Mouse (Mus musculus): ENCODE measurements around the gene Pik3r6. TPM values are rescaled to one million over a fixed set of nuclear protein-coding genes. Genes with fewer than 3 reads are reported as not detected.
A peak's percentile ranks its signal among the peaks of the same experiment; 100 is the strongest.

Pik3r6 gene
- polyA plus RNA-seq, 1 experiment from 2014 or later, result 2.1 TPM

DNA sequence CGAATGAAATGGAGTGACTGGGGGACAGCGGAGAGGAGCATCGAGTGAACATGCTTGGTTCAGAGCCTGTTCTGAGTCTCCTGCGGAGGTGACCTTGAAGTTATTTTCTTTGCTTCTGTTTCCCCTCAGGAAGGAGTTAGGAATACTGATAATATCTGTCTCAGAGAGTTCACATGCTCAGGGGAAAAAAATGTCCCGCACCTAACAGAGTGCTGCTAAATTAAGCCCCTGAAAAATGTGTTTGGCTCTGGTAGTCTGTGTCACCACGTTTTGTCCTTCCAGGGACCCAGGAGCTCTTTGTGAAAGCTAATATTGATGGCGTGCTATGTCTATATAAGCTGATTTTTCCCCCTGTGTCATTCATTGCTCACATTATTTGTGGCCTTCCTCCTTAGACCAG, 42.4 kb downstream of the Pik3r6 start:
- Histone ChIP-seq H3K9me3 (no peaks in the 10 kb centered on the region), H3K4me1 (replicated peaks) (peaks cover 3% of the 10 kb centered on the region; the same call in 1 of the 2 replicates), H3K27ac (no peak overlapping the region), H3K4me2 (replicated peaks) (no peak overlapping the region), H3K4me3 (replicated peaks) (no peak overlapping the region), H3K36me3 (no peaks in the 10 kb centered on the region), H3K9ac (no peak overlapping the region), H3K27me3 (replicated peaks) (no peaks in the 10 kb centered on the region)
- no peak for ATAC-seq
- 54% methylated on average over 7 of the region's 7 CpGs for WGBS

DNA sequence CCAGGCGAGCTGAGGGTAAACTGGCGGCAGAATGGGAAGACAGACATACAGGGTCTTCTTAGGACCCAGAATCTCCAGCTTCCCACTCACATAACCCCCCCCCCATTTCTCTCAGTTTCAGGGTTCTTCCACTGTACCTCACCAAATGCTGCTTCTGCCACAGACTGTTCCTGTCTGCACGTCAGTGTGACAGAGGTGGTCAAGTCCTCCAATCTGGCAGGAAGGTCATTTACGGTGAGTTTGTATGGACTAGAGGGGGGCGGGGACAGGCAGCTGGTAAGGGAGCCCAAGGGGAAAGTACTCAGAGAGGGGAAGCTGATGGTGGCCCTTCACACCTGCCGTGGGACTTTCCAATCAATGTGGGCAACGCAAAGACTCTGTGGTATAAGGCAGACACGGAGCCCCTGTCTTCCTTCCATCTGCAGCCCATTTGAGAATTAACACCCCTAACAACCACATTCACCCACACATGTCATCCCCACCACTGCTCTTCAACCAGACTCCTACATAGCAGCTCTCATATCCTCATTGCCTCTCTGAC, 42.9 kb downstream of the Pik3r6 start:
- Histone ChIP-seq H3K27me3 (replicated peaks) (no peaks in the 10 kb centered on the region), H3K27ac (no peak overlapping the region), H3K9me3 (no peaks in the 10 kb centered on the region), H3K36me3 (no peaks in the 10 kb centered on the region), H3K4me1 (replicated peaks) (peaks cover 3% of the 10 kb centered on the region; the same call in 1 of the 2 replicates), H3K9ac (no peak overlapping the region), H3K4me3 (replicated peaks) (no peak overlapping the region), H3K4me2 (replicated peaks) (no peak overlapping the region)
- 74% methylated on average over 8 of the region's 8 CpGs for WGBS
- ATAC-seq, result no peak

DNA sequence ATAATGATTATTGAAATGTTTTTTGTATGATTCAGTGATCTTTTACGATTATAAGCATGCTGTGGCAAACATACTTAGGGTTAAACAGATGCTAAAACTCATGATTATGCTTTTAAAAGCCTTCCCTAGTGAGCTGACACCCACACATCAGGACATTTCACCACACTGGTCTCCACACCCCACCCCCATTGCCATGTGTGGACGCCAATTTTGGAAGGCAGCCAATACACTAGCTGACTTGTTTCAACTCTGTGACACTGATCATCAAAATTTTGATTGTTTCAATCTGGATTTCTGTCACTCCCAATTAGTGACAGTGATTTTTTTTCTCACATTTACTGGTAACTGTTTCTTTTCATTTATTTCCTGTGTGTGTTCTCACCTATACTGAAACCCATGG, 44.7 kb downstream of the Pik3r6 start:
- no peaks in the 10 kb centered on the region for H3K9me3 ChIP-seq
- H3K4me3 ChIP-seq (replicated peaks), result no peak overlapping the region
- H3K27ac ChIP-seq, result no peak overlapping the region
- H3K27me3 ChIP-seq (replicated peaks), result no peaks in the 10 kb centered on the region
- no peak overlapping the region for H3K4me2 ChIP-seq (replicated peaks)
- H3K36me3 ChIP-seq, result no peaks in the 10 kb centered on the region
- no peak overlapping the region for H3K9ac ChIP-seq
- 60% methylated on average over 2 of the region's 2 CpGs for WGBS
- no peak for ATAC-seq
- peaks cover 3% of the 10 kb centered on the region; the same call in 1 of the 2 replicates for H3K4me1 ChIP-seq (replicated peaks)

DNA sequence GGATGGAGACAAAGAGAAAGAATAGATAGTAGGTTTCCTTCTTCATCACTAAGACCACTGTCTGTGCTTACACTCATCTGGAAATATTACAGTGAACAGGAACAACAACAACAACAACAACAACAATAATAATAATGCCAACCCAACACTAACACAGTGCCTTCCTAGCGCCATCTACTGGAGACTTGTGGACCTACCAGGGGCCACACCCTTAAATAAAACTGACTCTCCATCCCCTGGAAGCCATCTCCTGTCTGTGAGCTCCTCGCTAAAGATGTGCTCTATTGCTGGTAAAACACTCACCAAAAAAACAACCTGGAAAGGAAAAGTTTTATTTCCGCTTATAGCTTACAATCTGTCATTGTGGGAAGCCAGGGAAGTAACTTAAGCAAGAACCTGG, 46.8 kb downstream of the Pik3r6 start:
- H3K27ac ChIP-seq, result no peak overlapping the region
- no peak for ATAC-seq
- no peak overlapping the region for H3K4me3 ChIP-seq (replicated peaks)
- no peak overlapping the region for H3K4me2 ChIP-seq (replicated peaks)
- H3K9me3 ChIP-seq, result no peaks in the 10 kb centered on the region
- WGBS, result 55% methylated on average over 3 of the region's 3 CpGs
- no peaks in the 10 kb centered on the region for H3K36me3 ChIP-seq
- no peaks in the 10 kb centered on the region for H3K27me3 ChIP-seq (replicated peaks)
- no peak overlapping the region for H3K9ac ChIP-seq
- peaks cover 3% of the 10 kb centered on the region; the same call in 1 of the 2 replicates for H3K4me1 ChIP-seq (replicated peaks)

DNA sequence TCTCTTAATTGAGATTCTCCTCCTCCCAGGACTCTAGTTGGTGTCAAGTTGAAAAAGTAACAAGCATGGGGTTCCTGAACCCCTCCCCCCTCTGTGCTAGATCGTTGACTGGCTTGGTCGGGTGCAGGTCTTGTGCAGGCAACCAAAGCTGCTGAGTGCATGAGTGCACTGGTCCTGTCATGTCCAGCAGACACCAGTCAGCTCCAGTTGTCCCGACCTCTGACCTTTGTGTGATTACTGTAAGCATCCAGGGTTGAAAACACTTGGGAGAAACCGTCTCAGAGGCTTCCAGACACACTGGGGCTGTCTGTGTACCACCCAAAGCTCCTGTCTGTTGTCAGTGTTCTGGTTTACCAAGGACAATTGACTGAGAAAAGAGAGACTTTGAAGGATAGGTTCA, 47.5 kb downstream of the Pik3r6 start:
- H3K9ac ChIP-seq, result no peak overlapping the region
- H3K9me3 ChIP-seq, result no peaks in the 10 kb centered on the region
- no peak overlapping the region for H3K4me3 ChIP-seq (replicated peaks)
- H3K27ac ChIP-seq, result no peak overlapping the region
- no peak overlapping the region for H3K4me2 ChIP-seq (replicated peaks)
- no peaks in the 10 kb centered on the region for H3K36me3 ChIP-seq
- no peaks in the 10 kb centered on the region for H3K4me1 ChIP-seq (replicated peaks)
- ATAC-seq, result no peak
- no peaks in the 10 kb centered on the region for H3K27me3 ChIP-seq (replicated peaks)
- 50% methylated on average over 4 of the region's 4 CpGs for WGBS

DNA sequence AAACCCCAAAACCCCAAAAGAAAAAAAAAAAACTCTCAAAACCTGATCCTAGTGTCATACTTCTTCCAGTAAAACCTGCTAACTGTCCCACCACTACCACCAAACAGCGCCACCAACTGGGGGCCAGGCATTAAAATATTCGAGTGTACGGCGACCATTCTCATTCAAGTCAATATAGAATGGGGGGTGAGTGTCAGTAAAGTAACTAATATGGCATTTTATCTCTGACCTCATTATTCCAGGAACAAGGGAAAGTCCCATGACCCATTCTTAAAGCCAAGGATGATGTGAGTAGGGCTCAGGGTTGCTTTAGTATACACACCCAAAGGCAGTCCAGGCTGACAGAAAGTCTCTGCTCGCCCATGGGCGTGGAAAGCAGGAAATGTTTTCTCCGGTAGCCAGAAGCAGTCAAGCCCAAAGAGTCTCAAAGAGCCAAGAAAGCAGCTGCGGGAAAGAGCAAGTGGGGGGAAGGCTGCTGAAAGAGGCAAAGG, 51.2 kb downstream of the Pik3r6 start:
- Histone ChIP-seq H3K4me1 (replicated peaks) (no peaks in the 10 kb centered on the region), H3K36me3 (no peaks in the 10 kb centered on the region), H3K9me3 (no peaks in the 10 kb centered on the region), H3K4me3 (replicated peaks) (no peak overlapping the region), H3K27ac (no peak overlapping the region), H3K9ac (no peak overlapping the region), H3K27me3 (replicated peaks) (0 out of 2 replicates have a peak, but pooled peaks cover 3% of the 10 kb centered on the region), H3K4me2 (replicated peaks) (no peak overlapping the region)
- no peak for ATAC-seq
- WGBS, result 36% methylated on average over 8 of the region's 8 CpGs

DNA sequence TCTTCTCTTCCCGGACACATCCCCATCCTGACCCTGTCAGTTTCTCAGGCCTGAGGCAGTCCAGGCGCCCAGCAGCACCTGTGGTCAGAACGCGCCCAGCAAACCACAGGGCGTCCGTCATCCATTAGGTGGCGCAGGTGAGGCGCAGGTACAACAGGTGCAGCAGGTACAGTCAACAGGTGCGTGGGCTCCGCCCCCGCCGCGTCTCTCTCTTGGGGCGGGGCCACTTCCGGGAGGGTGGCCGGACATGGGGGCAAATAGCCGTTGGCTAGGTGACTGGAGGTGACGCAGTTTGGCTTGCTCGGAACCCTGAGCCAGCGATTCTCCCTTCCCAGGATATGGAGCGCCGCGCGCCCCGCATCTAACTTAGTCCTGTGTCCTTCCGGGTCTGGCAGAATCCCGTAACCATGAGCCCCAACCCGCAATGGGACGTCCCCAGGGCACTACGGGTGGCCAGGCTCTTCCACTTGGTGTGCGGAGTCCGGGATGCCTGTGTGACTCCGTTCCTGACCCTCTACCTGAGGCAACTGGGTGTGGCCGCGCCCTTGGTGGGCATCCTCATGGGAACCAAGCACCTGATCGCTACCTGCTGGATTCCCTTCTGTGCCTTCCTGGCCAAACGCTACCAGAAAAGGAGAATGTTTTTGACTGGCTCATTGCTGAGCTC, 53.2 kb downstream of the Pik3r6 start, which contains the start of gene Mfsd6l:
Gene Mfsd6l, plus strand, starts transcription at position 269 of the 667 bp plus-strand sequence.
- Histone ChIP-seq H3K9me3 (no peaks in the 10 kb centered on the region), H3K27me3 (replicated peaks) (0 out of 2 replicates have a peak, but pooled peaks cover 3% of the 10 kb centered on the region), H3K4me3 (replicated peaks) (peak within 1 kb of the TSS; percentile 41), H3K9ac (peak within 1 kb of the TSS; percentile 35; the same call in 1 of the 2 replicates), H3K36me3 (no peaks in the 10 kb centered on the region), H3K4me2 (replicated peaks) (peak within 1 kb of the TSS; percentile 55), H3K27ac (no peak within 1 kb of the TSS), H3K4me1 (replicated peaks) (no peaks in the 10 kb centered on the region)
- peak; percentile 89 for ATAC-seq
- 10% methylated on average over 37 of the region's 37 CpGs for WGBS

DNA sequence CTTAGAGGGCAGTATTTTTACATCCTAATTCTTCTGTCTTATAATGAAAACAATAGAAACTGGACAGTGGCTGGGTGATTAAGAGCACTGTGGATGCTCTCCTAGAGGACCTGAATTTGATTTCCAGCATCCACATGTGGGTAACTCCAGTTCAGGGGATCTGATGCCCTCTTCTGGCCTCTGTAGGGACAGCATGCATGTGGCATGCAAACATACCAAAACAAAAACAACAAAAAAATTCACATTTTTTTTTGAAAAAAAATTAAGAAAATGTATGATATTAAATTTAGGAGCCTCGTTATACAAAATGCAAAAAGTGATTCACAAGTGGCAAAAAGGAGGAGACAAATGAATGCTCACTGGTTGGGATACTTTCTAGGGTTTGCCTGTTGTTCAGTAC, 56.7 kb downstream of the Pik3r6 start:
- WGBS, result 59% methylated on average over 1 of the region's 1 CpGs

DNA sequence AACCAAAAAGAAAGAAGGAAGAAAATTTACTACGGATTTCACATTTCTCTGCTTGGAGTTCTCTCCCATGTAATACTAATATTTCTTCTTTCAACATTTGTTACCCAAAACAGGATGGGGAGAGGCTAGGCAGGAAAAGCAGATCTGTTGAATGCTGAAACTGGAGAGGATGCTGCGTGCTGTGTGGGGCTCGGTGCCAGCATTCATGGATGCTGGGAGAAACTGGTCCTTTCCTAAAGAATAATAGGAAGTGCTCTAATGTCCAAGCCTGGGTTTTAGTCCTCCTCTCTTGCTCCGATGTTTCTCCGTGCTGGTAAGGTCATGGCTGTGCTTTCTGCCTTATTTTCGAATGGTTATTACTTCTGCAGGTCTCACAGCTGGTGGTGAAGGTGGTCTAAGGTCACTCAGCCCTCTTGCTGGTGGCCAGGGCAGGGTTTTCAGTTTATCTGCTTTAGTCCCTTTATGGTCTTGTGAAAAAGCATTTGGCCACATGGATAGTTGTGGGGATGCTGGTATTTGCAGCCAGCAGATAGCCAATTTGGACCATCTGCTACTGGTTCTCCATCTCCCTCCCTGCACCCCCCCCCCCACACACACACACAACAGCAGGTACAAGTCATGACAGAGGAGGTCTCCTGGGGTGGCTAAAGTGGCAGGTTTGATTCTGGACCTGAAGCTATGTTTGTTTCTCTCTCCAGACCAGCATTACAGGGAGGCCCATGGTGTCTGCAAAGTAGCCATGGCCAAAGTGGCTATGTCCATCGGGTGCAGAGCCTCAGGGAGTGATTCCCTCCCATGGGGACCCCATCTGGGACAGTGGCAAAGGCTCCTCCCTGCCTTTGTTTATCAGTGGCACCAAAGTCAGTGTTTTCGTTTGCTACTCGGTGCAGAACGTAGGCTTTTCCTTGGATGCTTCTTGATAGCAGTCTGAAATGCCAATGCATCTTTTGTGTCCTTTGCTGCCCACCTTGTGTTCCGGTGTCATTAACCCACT, 59.4 kb downstream of the Pik3r6 start:
- no peak overlapping the region for H3K4me2 ChIP-seq (replicated peaks)
- H3K36me3 ChIP-seq, result no peaks in the 10 kb centered on the region
- H3K27ac ChIP-seq, result no peak overlapping the region
- H3K4me3 ChIP-seq (replicated peaks), result no peak overlapping the region
- no peak overlapping the region for H3K9ac ChIP-seq
- ATAC-seq, result no peak
- H3K9me3 ChIP-seq, result no peaks in the 10 kb centered on the region
- WGBS, result 73% methylated on average over 11 of the region's 11 CpGs
- 0 out of 2 replicates have a peak, but pooled peaks cover 2% of the 10 kb centered on the region for H3K4me1 ChIP-seq (replicated peaks)
- H3K27me3 ChIP-seq (replicated peaks), result no peaks in the 10 kb centered on the region

More for the DNA sequence above, 56.7 kb downstream of the Pik3r6 start:
- Histone ChIP-seq H3K4me1 (replicated peaks) (no peaks in the 10 kb centered on the region), H3K4me2 (replicated peaks) (no peak overlapping the region), H3K27me3 (replicated peaks) (0 out of 2 replicates have a peak, but pooled peaks cover 3% of the 10 kb centered on the region), H3K4me3 (replicated peaks) (no peak overlapping the region), H3K9ac (no peak overlapping the region), H3K27ac (no peak overlapping the region), H3K36me3 (no peaks in the 10 kb centered on the region), H3K9me3 (no peaks in the 10 kb centered on the region)
- no peak for ATAC-seq

DNA sequence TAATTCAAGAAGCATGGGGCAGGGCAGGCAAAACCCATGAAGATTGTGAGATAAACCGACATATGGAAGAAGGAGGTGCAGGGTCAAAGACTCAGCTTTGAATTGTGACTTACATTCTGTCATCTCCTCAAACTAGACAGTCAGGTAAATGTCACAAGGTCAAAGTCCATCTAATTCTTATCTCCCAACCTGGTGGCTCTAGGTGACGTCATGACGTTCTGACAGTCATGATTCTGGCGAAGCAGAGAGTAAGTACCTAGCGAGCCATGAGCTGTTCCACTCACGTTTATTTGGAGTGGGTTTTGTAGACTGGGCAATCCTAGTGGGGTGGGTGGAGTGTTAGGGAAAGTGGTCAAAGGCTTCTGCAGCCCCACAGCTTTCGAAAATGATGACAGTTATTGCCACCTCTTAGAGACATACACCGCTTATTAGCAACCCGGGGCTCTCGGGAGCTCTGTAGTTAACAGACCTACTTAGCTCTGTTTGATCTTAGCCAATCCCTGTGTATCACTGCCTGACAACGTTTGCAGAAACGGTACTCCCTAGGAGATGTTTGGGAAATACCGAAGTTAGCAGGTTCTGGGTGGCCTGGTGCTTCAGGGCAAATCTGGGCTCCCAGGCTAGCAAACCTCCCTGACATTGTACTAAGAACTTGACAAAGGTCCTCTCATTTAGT, 61.7 kb downstream of the Pik3r6 start:
- peak; percentile 50 for ATAC-seq
- H3K27me3 ChIP-seq (replicated peaks), result no peaks in the 10 kb centered on the region
- H3K4me1 ChIP-seq (replicated peaks), result 0 out of 2 replicates have a peak, but pooled peaks cover 2% of the 10 kb centered on the region
- no peak overlapping the region; the same call in 1 of the 2 replicates for H3K4me2 ChIP-seq (replicated peaks)
- H3K9me3 ChIP-seq, result no peaks in the 10 kb centered on the region
- no peaks in the 10 kb centered on the region for H3K36me3 ChIP-seq
- no peak overlapping the region for H3K27ac ChIP-seq
- H3K9ac ChIP-seq, result no peak overlapping the region
- no peak overlapping the region for H3K4me3 ChIP-seq (replicated peaks)
- 55% methylated on average over 13 of the region's 13 CpGs for WGBS

DNA sequence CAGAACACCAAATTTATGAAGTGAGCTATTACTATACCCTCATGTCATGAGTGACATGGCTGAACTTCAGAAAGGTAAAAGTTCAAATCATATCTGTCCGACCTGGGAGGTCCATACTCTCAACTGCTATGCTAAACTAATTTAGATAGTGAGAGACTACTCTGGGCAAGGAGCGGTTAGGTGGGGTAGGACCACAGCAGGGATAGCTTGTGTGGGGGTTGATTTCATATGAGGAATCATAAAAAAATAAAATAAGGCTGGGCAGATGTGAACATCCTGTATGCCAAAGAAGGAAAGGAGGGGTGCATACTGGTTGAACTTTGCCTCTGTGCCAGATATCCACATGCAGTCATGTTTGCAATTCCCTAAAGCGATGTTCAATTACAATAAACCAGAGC, 62.2 kb downstream of the Pik3r6 start:
- no peak overlapping the region for H3K4me3 ChIP-seq (replicated peaks)
- H3K36me3 ChIP-seq, result no peaks in the 10 kb centered on the region
- peak overlapping the region; percentile 27; the same call in 1 of the 2 replicates for H3K27ac ChIP-seq
- 63% methylated on average over 3 of the region's 3 CpGs for WGBS
- no peaks in the 10 kb centered on the region for H3K27me3 ChIP-seq (replicated peaks)
- H3K9me3 ChIP-seq, result no peaks in the 10 kb centered on the region
- H3K9ac ChIP-seq, result no peak overlapping the region
- 0 out of 2 replicates have a peak overlapping the region, but pooled peaks have one; percentile 24 for H3K4me2 ChIP-seq (replicated peaks)
- H3K4me1 ChIP-seq (replicated peaks), result 0 out of 2 replicates have a peak, but pooled peaks cover 2% of the 10 kb centered on the region
- peak; percentile 91 for ATAC-seq

All from intestine, embryonic 15.5 days (tissue).